Mouse (Mus musculus) large intestine, adult 2 months (tissue): ENCODE measurements around the gene Cog5. TPM values are rescaled to one million over a fixed set of nuclear protein-coding genes. Genes with fewer than 3 reads are reported as not detected.

Source experiments
- DNase-seq: peaks from one replicate; pipeline ENCODE4 v3.0.0-alpha.2; 2012; ENCODE audit warnings: low read depth, low spot score
- WGBS: fragments of 180-500 bp; shearing (Covaris S2); methylation state at CpG from one replicate; pipeline ENCODE4 v1.1.7; 2018; 5-methylcytosine and 5-hydroxymethylcytosine counted together
- polyA plus RNA-seq: library from polyadenylated mRNA; depleted of rRNA; stranded (reverse); fragments of >200 nt; gene quantifications from 2 replicates; pipeline ENCODE4 v1.2.3, GENCODE M21; 2012

Cog5 gene
- polyA plus RNA-seq, 1 experiment = 10.6 TPM

DNA sequence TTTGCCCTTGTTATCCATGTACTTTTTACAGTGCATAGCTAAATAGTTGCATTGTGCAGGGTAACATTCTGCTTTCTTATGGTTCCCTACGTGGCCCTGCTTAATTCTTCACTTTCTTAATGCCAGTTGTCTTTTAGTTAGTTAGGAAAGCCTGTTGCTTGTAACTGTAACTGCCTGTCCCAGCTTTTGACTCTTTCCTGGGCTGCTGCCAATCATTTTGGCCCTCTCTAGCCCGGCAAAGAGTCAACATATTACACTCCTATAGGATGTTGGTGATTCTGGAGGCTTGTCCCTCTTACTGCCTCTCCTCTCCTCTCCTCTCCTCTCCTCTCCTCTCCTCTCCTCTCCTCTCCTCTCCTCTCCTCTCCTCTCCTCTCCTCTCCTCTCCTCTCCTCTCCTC lies 51.5 kb downstream of the Cog5 start:
- no peak for DNase-seq
- 38% methylated on average over 2 of the region's 2 CpGs for WGBS

DNA sequence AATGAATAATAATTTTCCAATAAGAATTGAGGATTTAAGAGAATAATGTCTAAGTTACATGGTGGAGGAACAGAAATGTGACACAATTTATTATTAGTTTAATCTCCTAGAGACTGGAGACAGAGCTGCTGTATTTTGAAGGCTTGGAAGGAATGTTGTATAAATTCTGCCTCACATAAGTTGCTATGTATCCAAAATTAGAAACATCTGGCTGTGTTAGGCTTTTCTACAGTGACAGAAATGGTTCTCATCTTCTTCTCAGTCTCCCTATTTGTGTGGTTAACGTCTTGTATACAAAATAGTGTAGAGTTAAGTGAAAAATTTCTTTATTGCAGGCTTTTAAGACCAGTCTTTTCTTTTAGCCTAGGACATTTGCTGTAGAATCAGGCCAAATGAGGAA lies 52.9 kb downstream of the Cog5 start:
- no peak for DNase-seq
- WGBS = 71% methylated on average over 1 of the region's 1 CpGs

DNA sequence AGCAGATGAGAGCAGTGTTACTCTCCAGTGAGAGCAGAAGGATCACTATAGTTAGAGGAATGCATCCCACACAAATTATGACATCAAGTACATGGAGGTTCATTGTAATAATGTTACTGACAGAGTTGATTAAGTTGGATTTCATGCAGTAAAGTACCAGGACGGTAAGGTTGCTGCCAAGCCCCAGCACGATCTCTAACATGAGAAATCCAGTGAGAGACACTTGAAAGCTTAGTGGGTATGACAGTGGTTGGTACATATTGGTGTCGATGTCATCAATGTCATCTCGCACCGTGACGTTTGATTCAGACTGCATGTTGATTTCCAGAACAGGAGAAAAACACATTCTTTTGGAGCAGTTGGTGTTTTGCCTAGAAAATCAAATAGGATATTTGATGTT lies 55.0 kb downstream of the Cog5 start:
- no peak for DNase-seq
- WGBS = 93% methylated on average over 6 of the region's 6 CpGs

DNA sequence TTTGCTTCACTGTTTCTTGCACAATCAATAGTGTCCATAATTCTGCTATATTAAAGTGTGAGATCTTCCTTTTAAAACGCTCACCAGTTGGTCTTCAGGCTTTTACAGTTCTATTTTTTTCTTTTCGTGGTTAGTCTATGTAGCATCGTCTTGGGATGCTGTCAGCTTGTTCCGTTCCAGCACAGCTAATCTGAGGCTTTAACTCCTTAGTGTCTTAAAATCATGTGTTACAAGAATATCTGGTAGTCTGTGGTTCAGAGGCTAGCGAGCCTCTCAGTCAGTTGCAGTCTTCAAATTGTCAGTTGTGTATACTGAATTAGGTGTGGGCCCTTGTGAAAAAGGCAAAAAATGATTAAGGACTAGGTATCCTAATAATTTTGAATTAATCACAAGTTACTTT lies 57.6 kb downstream of the Cog5 start:
- WGBS = 63% methylated on average over 5 of the region's 5 CpGs
- no peak for DNase-seq

DNA sequence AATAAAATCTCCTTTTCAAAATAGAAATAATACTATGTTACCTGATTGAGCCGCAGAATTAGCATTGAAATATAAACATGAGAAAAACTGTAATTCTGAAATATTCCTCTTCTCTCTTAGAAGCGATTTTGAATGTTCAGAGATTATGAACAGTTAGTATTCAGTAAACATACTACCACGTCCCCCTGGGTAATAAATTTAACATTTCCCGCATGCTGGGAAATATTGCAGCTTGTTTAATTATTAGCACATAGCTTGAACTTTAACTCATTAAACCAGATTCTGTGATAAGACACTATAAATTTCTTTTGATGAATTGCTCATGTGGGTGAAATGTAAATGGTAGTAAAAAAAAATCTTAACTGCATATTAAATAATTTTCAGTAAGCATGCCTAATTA lies 58.1 kb downstream of the Cog5 start:
- WGBS = 39% methylated on average over 4 of the region's 4 CpGs
- DNase-seq = no peak

DNA sequence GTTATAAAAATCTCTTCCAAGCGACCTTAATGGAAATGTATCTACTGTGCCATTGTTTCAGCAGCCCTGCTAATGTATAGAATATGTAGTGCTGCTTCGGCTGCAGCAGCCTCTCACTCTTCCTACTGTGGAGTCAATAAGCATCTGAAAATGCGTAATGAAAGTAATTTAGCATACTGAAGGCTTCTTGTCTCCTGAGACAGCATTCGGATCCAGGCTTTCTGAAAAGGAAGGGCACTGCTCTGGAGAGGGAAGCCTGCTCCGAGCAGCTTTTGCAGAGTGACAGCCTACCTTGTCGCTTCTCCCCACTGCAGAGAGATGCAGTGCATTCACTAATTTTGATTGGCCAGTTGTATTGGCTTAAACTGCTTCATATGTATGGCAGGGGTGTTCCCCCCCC lies 58.9 kb downstream of the Cog5 start, which contains the start of gene Gpr22:
TSS of gene Gpr22 (minus strand) at position 348 of the 400 bp plus-strand sequence.
- no peak for DNase-seq
- 60% methylated on average over 6 of the region's 6 CpGs for WGBS

DNA sequence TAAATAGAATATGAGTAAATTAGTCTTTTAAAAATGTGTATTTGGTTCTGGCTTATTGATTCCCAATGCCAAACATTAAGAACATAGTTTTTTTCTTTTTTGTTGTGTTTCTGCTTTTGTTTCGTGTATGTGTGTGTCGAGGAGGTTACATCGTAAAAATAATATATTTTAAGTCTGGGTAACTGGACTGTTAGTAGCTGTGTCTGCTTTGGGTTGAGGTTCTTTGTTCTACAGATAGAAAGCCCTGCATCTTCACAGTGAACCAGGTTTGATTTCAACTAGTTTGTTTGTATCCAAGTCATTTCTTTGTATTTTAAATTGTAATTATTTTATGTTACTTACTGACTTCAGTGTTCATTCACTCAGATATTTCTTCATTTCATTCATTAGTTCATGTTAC lies 59.4 kb downstream of the Cog5 start:
- no peak for DNase-seq
- 90% methylated on average over 3 of the region's 3 CpGs for WGBS

DNA sequence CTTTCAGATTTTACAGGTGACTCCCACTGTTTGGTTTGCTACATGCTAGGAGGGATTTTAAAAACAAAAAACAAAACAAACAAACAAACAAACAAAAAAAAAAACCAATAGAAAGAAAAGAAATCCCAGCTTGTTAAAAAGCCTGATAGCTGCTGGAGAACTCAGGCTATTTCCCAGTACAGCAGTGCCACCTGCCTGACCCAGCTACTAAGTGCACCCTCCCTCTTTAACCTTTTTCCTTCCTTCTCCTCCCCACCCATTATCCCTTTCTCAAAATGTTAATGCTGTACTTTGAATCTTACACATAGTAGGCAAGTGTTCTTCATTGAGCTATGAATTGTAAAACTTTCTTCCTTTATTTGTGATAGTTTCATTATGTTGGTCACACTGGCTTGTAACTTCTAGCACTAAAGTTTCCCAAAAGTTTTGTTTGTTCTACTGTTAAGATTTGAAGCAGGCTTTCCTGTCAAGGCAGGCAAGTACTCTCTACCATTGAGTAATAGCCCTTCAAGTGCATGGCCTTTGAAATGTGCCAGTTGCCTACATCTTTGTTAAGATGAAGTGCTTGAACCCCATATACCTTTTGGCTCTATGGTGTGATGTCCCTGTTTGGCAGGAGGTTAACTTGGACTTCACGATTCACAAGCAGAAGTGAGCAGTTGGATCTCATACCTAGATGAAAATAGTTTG lies 65.1 kb downstream of the Cog5 start:
- DNase-seq = no peak
- WGBS = 83% methylated on average over 1 of the region's 1 CpGs

DNA sequence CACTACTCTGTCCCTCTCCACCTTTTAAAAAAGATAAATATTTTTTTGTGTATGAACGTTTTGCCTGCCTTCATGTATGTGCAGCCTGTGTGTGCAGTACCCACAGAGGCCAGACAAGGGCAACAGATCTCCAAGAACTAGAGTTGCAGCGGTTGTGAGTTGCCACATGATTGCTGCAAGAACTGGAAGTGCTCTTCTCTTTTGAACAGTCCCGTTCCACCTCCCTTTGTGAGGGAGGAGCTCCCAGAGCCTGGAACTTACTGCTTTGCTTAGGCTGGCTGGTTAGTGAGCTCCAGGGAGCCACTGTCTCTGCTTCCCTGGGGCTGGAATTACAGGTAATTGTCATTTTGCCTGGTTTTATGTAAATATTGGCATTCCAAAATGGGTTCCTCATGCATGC lies 69.9 kb downstream of the Cog5 start:
- 87% methylated on average over 3 of the region's 3 CpGs for WGBS
- DNase-seq = no peak

DNA sequence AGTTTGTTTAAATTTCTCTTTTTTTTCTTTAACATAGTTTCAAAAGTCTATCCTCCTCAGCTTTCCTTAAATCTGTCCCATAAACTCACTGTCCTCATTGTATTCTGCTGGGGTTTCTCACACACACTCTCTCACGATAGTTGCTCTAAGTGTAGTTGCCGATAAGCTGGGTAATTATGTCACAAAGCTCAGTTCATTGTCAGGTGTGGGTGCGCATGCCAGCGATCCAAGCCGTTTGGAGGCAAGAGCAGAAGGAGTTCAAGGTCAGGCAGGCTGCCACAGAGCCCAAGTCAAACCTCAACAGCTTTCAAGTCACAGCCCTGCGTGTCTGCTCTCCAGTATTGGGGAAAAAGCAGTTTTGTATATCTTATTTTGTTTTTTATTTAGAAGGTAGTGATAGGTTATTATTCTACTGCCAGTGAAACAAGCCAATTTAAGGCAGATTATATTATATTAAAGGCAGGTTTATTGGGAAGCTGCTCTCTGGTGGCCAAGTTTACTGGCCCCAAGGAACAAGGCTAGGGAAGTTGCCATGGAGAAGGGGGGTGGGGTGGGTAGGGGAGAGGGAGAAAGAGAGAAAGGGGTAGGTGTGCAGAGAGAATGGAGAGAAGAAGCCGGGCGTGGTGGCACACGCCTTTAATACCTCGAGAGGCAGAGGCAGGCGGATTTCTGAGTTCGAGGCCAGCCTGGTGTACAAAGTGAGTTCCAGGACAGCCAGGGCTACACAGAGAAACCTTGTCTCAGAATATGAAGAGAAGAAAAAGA lies 71.0 kb downstream of the Cog5 start:
- DNase-seq = no peak
- WGBS = 66% methylated on average over 12 of the region's 12 CpGs

DNA sequence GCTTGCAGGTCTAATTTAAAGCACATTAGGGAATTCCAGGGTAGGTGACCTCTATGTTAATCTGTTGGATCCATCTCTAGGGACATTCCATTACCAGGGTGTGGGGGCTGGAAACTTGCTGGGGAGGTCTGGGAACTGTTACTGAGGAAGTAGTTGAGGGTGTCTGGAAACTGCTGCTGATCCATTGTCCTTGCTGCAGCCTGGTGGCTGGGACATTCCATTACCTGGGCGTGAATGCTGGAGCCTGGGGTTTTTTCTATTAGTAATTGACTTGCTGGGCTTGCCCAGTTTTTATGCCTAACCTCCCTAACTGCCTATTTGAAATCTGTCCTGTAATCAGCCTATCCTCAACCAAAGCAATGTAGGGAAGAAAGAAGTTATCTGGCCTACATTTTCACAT lies 72.0 kb downstream of the Cog5 start:
- no peak for DNase-seq
- WGBS = 71% methylated on average over 1 of the region's 1 CpGs

DNA sequence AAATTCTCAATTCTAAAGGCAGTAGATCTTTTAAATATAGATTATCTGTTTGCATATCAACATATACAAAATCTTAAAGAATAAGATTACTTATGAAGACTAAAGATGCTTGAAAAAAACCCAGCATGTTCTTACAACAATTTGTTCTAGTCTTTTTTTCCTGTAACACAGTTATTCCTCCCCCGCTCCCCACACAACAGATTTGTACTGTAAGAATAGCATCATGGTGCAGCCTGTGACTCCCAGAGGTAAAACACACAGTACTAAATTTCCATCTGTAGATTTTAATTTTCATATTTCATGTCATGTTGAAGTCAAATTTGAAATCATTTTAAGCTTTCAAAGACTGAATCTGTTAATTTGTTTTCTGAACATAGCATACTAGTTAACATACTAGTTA lies 75.5 kb downstream of the Cog5 start:
- WGBS = 96% methylated on average over 1 of the region's 1 CpGs
- DNase-seq = no peak

DNA sequence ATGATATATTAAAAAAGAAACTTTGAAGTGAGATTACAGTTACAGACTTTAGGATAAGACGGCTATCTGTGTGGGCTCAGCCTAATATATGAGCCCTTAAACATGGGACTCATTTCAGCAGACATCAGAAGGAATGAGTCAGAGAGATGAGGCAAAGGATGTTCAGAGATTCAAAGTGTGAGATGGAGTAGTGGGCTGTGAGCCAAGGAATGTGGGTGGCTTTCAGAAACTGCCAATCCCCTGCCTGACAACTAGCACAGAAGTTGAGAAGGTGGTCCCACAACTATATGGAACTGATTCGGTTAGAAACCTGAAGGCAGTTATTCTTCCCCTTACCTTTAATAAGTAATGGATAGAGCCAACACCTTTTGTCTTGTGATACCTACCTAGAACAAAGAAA lies 79.9 kb downstream of the Cog5 start:
- WGBS = 84% methylated on average over 2 of the region's 2 CpGs

DNA sequence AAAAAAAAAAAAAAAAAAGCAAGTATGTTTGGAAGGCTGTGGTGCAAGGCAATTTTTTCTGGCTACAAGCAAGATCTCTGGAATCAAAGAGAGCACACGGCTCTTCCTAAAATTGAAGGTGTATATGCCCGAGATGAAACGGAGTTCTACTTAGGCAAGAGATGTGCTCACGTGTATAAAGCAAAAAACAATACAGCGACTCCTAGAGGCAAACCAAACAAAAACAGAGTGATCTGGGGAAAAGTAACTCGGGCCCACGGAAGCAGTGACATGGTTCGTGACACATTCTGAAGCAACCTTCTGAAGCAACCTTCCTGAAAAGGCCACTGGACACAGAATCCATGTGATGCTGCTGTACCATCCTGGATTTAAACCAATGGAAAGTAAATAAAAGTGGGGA lies 92.6 kb downstream of the Cog5 start:
- no peak for DNase-seq
- WGBS = 88% methylated on average over 8 of the region's 8 CpGs

More for the DNA sequence above, 79.9 kb downstream of the Cog5 start:
- no peak for DNase-seq

DNA sequence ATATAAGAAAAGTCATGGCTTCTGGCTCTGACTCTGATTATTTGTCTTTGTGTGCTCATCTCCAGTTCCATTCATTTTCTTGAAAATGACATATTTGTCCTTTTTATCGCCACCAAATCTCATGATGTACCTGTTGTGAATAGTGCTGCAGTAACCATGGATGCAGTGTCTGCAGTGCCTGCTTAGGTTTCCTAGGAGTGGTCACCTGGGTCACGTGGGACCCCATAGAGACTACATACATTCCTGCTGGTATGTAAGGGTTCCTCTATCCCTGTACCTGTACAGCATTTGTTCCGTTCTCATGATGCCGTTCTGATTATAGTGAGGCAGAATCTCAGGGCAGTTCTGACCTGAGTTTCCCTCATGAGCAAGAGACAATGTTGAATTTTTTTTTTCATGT lies 95.2 kb downstream of the Cog5 start:
- WGBS = 96% methylated on average over 4 of the region's 4 CpGs
- no peak for DNase-seq

DNA sequence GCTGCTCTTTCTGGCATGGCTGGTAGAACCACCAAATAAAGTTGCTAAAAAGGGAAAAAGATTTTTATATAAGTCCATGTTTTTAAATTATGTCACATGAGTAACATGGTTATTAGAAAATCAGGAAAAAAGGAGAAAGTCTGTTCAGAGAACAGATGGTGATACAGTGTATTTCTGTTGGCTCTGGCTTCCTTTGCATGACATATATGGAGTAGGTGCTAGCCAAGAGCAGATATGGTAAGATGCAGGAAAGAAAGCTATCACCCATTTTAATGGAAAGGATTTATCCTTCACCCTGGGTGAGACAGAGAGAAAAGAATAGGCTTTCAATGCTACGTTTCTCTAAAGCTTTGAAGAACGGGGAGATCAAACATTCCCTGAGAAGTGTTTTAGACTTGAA lies 99.8 kb downstream of the Cog5 start:
- 93% methylated on average over 2 of the region's 2 CpGs for WGBS
- no peak for DNase-seq

DNA sequence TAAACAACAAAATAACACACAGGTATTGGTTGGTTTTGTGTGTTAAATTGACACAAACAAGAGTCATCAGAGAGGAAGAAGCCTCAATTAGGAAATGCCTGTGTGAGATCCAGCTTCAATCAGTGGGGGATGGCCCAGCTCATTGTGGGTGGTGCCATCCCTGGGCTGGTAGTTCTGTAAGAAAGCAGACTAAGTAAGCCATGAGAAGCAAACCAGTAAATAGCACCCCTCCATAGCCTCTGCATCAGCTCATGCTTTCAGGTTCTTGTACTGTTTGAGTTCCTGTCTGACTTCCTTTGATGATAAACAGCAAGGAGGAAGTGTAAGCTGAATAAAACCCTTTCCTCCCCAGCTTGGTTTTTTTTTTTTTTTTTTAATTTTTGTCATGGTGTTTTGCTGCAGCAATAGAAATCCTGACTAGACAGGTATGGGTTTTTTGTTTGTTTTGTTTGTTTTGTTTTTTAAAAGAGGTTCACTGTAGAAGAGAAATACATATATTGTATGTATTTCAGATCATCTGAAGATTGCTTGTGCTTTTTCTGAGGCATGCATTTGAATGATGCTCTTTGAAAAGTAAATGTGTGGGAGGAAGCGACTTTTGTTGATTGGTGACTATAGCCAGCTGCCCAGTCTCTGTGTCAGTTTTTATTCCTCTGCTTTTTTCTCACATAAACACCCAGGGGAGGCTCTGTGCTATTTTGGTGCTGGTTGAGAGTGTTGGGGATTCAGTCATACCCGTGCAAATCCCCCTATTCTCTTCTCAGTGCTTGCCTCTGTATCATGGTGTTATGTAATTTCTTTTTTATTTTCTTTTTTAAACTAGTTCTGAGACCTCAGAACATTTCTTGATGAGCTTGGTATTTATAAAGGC lies 101.5 kb downstream of the Cog5 start:
- no peak for DNase-seq
- WGBS = 70% methylated on average over 2 of the region's 2 CpGs

DNA sequence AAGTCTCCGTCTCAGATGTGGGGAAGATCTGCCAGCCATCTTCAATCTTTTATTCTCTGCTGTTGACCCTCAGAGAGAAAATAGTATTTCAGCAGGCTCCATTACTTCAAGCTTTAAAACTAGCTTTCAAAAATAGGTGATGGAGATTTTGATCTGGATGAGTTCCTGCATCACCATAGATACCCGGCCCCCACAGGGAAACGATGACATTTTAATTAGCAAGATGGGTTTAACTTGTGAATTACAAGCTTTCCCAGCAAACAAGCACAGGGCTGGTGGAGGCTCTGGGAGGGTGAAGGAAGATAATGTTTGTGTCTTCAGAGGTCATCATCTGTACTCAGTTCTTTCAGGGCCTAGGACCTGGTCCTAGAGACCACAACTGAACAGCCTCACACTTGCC lies 118.9 kb downstream of the Cog5 start:
- no peak for DNase-seq

DNA sequence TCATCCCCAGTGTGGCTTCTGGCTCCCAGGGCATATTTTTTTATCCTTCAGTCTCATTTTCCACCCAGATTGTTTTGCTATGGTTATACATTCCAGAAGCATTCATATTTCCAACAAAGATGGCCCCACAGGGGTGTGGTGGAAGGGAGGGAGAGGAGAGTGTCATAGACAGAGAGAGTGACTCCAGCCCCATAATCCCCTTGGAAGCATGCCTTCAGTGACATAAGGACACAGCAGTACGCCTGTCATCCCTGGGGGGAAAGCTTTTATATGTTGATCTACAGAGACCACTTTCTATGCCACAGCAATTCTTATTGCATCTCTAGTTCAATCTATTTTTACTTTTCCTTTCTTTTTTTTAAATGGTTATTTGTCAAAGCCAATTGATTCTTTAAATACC lies 129.6 kb downstream of the Cog5 start:
- 88% methylated on average over 1 of the region's 1 CpGs for WGBS
- no peak for DNase-seq

More for the DNA sequence above, 118.9 kb downstream of the Cog5 start:
- WGBS = 87% methylated on average over 3 of the region's 3 CpGs

DNA sequence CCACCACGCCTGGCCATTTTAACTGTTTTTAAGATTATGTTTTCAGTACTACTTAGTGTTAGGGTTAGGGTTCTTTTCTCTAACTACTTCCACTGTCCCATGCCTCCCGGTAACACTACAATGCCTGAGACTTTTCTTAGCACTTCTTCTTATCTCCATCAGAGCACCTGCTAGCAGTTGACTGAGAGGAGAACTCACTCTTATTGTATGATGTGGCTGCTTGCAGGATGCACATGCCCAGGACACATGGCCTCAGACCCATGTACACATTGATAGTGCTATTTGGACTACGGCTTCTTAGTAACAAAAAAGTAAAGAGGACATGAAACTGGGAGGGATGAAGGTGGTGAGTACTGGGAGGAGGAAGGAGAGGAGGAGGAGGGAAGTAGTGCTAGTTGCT lies 133.9 kb downstream of the Cog5 start:
- DNase-seq = no peak
- WGBS = 94% methylated on average over 3 of the region's 3 CpGs
